Mouse (Mus musculus) frontal cortex, postnatal 10 days (tissue): ENCODE measurements around the gene Stac2.

ENCODE experiments used
- DNase-seq, 2 experiments: peaks; one replicate each; pipeline ENCODE4 v3.0.0; 2022; ENCODE audit warnings: low spot score in 2 of 2, mixed read lengths in 1 of 2

Gene Stac2

GRCm38 (mm10) chr11:98052989-98053834 lies at the start of gene Stac2:
Gene Stac2 (minus strand): TSS chr11:98053462.
- DNase-seq, result peak in 1 of 2 experiments; percentile 63

DNA sequence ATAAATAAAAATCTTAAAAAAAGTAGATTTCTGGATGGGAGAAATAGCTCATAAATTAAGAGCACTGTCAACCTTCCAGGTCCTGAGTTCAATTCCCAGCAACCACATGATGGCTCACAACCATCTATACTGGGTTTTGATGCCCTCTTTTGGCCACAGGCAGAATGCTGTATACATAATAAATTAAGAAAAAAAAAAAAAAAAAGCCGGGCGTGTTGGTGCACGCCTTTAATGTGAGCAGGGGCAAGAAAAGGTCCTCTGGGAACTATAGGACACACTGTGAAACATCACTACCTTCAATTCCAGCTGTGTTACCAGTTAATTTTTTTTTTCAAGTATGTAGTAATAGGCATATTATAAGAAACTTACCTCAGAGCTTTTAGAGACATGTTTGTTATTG lies 48.1 kb upstream of the Stac2 start:
- no peak for DNase-seq

DNA sequence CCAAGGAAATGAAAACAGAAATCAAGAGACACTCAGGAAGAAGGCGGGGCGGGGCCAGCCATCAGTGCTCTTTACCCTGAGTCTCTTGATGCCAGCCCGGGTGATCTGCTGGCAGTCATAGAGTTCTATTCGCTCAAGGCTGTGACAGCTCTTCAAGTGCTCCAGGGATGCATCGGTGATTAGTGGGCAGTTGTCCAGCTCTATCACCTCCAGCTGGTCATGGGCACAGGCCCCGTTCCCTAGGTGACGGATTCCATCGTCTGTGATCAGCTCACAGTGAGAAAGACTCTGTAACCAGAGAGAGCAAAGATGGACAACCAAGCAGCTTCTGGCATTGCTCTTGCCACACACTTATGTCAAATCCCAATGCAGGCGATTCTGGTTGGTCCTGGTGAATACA lies 37.3 kb upstream of the Stac2 start:
- DNase-seq, result no peak

DNA sequence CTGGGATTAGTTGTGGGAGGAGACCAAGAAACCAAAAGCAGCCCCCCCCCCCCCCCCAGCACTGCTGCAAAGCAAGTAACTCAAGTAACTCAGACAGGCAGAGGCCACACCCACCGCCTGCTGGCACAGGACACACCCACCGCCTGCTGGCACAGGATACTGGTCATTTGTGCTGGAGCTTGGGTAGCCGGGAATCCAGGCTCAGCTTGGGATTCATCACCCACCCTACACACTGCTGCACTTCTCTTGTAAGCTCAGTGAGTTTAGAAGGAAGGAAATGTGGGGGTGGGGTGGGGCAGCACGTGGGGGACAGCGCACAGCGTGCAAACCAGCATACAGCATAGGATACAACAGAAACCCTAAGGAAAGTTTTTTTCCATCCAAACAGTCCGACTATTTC lies 35.0 kb upstream of the Stac2 start:
- DNase-seq, result no peak

GRCm38 (mm10) chr11:98086574-98086973 lies 33.3 kb upstream of the Stac2 start:
- DNase-seq, result no peak

DNA sequence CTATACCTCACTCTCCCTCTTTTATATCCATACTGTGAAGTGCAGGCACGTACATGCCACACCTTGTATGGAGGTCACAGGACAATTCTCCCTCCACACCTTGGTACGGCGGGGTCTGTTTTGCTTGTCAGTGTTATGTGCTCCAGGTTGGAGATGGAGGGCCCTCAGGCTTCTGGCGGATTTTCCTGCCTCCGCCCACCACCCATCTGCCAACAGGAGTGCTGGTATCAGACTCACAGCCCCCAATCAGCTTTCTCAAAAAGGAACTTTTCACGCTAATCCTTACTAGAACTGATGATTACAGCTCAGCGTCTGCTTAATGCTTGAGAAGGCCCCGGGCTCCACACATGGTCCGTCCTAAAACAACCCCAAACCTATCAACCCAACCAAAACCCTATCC lies 32.9 kb upstream of the Stac2 start:
- no peak for DNase-seq

- DNase-seq, result no peak
Measured at GRCm38 (mm10) chr11:98082745-98083144, 29.5 kb upstream of the Stac2 start.

GRCm38 (mm10) chr11:98080450-98080849 lies 27.2 kb upstream of the Stac2 start:
- no peak for DNase-seq

DNA sequence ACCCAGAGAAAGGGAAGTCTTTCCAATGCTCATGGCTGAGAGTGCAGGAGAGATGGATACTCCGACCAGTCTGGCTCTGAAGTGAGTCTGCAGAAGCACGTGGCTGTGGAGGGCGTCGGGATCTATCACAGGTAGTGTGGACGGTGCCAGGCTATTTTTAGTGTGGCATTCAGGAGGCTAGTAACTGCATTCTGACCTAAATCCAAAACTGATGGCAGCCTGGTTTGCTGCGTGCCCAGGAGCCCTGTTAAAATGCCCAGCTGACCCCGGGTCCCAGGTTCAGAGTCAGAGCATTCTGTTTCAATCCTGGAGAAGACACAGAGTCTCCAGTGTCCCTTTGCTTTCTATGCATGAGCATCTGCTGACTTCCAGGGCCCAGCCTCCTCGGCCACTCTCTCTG lies 23.8 kb upstream of the Stac2 start:
- DNase-seq, result no peak

DNA sequence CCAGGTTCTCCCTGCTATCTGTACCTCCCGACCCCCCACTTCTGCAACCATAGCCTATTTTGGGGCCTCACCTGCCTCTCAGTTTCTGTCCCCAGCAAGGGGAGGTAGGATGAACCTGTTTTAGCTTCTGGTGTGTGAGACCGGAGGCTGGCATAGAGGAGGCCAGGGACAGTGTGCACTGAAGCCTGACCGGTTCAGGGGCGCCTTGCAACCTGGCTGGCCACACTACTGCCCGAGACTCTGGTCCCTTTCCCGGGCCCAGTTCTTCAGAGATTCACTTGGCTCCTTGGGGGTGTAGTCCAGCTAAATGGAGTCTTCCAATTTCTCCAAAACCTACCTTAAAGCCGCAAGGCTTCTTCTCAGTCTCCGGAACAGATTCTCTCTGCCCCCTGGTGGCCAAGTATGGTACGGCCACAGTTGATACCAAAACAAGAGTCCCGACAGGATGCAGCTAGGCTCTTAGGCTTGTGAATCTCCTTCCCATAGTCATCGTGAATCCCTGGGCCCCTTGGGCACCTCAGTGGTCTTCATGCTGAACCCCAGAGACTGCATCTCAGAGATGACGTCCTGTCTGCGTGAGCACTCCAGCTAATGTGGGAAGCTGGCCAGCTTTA lies 22.0 kb upstream of the Stac2 start:
- peak; percentile 74 to 87 for DNase-seq

GRCm38 (mm10) chr11:98073442-98073841 lies 20.2 kb upstream of the Stac2 start:
- DNase-seq, result no peak

DNA sequence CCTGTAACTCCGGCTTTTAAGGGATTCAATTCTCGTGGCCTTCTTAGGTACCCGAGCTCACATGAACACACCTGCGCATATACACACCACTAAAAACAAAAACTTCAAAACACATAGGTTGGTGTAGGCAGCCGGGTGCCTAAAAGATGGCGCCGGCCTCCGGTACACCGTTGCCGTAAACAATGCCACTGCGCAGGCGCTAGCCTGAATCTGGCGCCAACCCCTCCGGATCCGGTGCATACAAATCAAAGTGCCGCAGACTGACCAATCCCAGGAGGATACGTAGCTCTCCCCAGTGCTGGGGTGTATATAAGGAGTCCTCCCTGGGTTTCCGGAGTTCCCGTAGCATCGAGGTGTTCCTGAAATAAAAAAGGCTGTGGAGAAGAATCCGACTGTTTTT lies 14.0 kb upstream of the Stac2 start:
- no peak for DNase-seq

- DNase-seq, result no peak
Measured at GRCm38 (mm10) chr11:98066201-98066600, 12.9 kb upstream of the Stac2 start.

DNA sequence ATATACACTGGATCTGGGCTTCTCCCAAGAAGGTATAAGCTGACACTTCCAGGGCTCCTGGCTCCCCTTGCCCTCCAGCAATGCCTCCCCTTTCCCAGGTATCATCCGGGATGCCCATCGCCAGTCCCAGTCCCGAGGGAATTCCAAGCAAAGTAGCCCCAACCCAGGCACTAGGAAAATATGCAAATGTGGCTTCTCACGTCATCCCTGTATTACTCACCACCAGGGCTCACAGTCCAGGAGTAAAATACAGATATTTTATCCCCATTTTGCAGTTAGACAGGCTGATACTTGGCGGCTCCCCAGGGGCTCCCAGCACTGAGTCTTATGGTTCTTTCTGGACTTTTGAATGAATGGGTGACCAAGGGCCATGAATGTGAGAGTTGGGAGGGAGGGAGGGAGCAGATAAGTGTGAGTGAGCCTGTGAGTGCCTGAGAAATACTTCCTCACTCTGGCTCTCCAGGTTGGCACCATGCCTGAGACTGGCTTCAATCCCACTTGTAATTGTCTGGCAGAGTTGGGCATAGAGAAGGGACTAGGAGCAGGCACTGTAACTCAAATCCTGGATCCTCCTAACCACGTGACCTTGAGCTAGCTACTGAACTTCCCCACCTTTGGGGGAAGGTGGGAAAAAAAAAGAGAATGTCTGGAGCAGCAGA lies 8.8 kb upstream of the Stac2 start:
- no peak for DNase-seq

DNA sequence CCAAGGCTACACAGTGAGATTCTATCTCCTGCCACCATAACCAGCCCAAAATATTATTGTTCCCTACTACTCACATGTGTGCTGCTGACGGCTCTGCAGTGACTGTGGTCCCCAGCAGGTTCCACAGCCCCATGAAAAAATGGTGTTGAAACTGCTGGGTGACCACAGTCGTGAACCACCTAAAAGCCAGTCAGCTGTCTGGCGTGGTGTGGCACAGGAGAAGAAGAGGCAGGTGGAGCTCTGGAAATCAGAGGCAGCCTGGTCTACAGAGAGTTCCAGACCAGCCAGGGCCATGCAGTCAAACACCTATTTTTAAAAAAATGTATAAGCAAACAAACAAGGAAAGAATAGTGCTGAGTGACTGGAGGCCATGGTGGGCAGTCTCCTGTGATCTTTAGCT lies 8.2 kb upstream of the Stac2 start:
- no peak for DNase-seq

GRCm38 (mm10) chr11:98060104-98060692 lies 6.9 kb upstream of the Stac2 start:
- no peak for DNase-seq

DNA sequence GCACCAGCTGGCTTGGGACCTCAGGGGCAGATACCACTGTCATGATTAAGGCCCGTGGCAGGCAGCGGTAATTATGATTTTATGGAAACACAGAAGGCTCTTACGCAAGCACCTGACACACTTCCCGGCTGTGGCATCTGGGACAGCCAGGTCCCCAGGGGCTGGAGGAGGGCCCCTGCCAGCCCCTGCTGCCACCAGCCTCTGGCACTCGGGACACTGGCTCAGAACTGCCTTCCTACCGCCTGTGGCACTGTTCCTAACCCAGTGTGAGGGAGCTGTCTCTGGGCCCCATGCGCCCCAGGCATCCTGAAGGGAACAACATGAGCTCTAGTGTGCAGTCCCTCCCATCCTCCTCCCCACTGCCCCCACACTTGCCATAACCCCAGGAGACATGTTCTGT lies 6.4 kb upstream of the Stac2 start:
- DNase-seq, result no peak

DNA sequence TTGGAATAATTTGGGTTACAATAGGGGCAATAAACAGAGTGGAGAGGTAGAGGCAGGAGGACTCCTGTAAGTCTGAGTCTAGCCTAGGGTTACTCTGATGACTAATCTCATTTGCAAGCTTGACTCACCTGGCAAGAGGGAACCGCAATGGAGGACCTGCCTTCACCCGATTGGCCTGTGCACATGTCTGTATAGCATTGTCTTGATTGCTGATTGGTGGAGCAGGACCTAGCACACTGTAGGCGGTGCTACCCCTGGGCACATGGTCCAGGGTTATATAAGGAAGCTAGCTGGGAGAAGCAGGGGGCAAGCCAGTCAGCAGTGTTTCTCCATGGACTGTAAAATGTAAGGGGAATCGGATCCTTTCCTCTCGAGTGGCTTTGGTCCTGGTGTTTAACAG lies 4.7 kb upstream of the Stac2 start:
- DNase-seq, result no peak

- DNase-seq, result no peak
Measured at GRCm38 (mm10) chr11:98057466-98057865, 4.2 kb upstream of the Stac2 start.

- DNase-seq, result no peak
Measured at GRCm38 (mm10) chr11:98052129-98052988, 903 bp downstream of the Stac2 start.

DNA sequence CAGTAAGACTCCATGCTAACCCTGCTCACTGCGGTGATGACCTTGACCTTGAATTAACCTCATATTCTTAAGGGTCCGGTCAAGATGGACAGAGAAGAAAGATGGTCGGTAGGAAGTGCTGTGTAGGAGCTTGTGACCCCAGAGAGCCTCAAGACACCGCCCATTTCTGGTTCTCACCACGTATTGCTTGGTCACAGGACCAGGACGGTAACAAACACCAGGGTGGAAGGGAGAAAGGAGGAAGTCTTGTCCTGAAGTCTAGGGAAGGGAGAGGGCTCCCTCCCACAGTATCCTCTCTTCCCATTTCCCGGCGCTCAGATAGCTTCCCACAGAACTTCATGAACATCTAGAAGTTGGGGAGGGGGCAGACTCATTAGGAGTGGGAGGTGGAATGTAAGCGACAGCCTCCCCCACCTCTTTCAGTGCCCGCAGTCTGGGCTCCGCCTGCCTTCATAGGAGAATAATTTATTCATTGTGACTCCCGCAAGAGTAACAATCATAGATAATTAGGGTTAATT lies 1.6 kb downstream of the Stac2 start:
- DNase-seq, result no peak
